Mouse (Mus musculus) liver, postnatal 0 days (tissue): ENCODE data around the gene Hist1h3g. TPM values are rescaled to one million over a fixed set of nuclear protein-coding genes. Genes with fewer than 3 reads are reported as not detected.

ENCODE experiments used
- ATAC-seq: fragments of 200-750 bp; cut with Nextera tagmentation; 2 replicates; pipeline ENCODE4 v1.8.0; 2017; ENCODE audit warnings: mild to moderate bottlenecking, moderate library complexity
- DNase-seq: peaks from one replicate; pipeline ENCODE4 v3.0.0-alpha.2; 2016
- H3K27ac ChIP-seq: fragments of 300-500 bp; sonication (generic); 2 replicates; pipeline ENCODE4 v1.5.1; 2014; ENCODE audit warnings: antibody characterized with exemption, moderate library complexity, mild to moderate bottlenecking, low read depth
- H3K27me3 ChIP-seq: fragments of 300-500 bp; sonication (generic); 2 replicates; pipeline ENCODE4 v1.6.1; 2014; ENCODE audit warnings: low read length, control low read depth, mixed read lengths; ENCODE audit not compliant: insufficient read depth
- H3K36me3 ChIP-seq: fragments of 300-500 bp; sonication (generic); replicated peaks from 2 replicates; pipeline ENCODE4 v1.6.1; 2014; ENCODE audit warnings: mild to moderate bottlenecking, control low read depth, low read length, moderate library complexity, mixed read lengths; ENCODE audit not compliant: insufficient read depth
- H3K4me1 ChIP-seq: fragments of 300-500 bp; sonication (generic); 2 replicates; pipeline ENCODE4 v1.6.1; 2014; ENCODE audit warnings: antibody characterized with exemption, mild to moderate bottlenecking, control low read depth; ENCODE audit not compliant: insufficient read depth
- H3K4me2 ChIP-seq: fragments of 300-500 bp; sonication (generic); 2 replicates; pipeline ENCODE4 v1.6.1; 2014; ENCODE audit warnings: low read depth, mild to moderate bottlenecking, low read length, moderate library complexity, mixed read lengths
- H3K4me3 ChIP-seq: fragments of 300-500 bp; sonication (generic); 2 replicates; pipeline ENCODE4 v1.5.1; 2014; ENCODE audit warnings: low read depth, low read length
- H3K9ac ChIP-seq: fragments of 300-500 bp; sonication (generic); replicated peaks from 2 replicates; pipeline ENCODE4 v1.6.1; 2014; ENCODE audit warnings: mild to moderate bottlenecking, moderate library complexity
- H3K9me3 ChIP-seq: fragments of 300-500 bp; sonication (generic); 2 replicates; pipeline ENCODE4 v1.6.1; 2016; ENCODE audit warnings: mild to moderate bottlenecking, control low read depth, low read length, mixed read lengths
- CTCF ChIP-seq: sonication (generic); IDR thresholded peaks from 2 replicates; pipeline ENCODE4 v1.5.1; 2016; ENCODE audit warnings: antibody characterized with exemption, low read depth
- EP300 ChIP-seq: IDR thresholded peaks from 2 replicates; pipeline ENCODE4 v1.6.1; 2016; ENCODE audit warnings: antibody characterized with exemption, low read depth, mild to moderate bottlenecking
- WGBS: fragments of 180-500 bp; shearing (Covaris S2); extraction: QIAGEN DNeasy Blood & Tissue Kit; methylation state at CpG from one replicate; pipeline ENCODE4 v1.1.7; 2014; ENCODE audit not compliant: insufficient replicate concordance; 5-methylcytosine and 5-hydroxymethylcytosine counted together
- polyA plus RNA-seq: library from polyadenylated mRNA; unstranded; fragments of >200 nt; fragmentation: Nextera tagmentation; extraction: Ambion mirVana; gene quantifications from 2 replicates; pipeline ENCODE4 v1.2.1, GENCODE M21; 2015

Hist1h3g gene
- polyA plus RNA-seq, 1 experiment from 2014 or later: 6.3 TPM

DNA sequence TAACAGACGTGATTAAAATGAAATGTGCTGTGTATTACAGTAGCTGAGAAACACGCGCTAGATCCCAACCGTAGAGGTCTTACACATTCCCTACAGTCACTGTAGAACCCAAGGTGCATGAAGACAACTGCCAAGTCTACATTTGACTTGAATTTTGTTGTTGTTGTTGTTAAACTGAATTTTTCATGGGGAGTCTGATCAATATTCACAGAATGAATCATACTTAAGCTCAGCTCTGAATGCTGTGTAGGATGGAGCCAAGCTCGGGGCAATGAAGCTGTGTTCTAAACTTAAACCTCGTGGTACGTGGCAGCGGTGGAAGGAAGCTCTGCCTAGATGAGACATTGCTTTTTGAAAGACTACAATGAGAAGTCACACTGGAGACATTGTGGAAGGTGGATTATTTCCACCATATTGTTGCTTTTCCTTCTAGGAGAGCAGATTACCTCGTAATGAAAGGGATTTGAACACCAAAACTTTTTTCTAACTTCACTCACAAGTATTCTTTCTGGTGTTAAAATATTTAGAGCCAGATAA is 33.1 kb upstream of the Hist1h3g start:
- TF ChIP-seq CTCF: no peak
- no peak for TF ChIP-seq EP300
- Histone ChIP-seq H3K4me1 (peaks cover 21% of the 10 kb centered on the region), H3K27ac (no peak overlapping the region), H3K9me3 (no peaks in the 10 kb centered on the region), H3K4me2 (peak overlapping the region; percentile 47), H3K36me3 (no peaks in the 10 kb centered on the region), H3K4me3 (no peak overlapping the region), H3K27me3 (no peaks in the 10 kb centered on the region), H3K9ac (no peak overlapping the region)
- WGBS: 35% methylated on average over 9 of the region's 9 CpGs
- ATAC-seq (no peak), DNase-seq (no peak)

DNA sequence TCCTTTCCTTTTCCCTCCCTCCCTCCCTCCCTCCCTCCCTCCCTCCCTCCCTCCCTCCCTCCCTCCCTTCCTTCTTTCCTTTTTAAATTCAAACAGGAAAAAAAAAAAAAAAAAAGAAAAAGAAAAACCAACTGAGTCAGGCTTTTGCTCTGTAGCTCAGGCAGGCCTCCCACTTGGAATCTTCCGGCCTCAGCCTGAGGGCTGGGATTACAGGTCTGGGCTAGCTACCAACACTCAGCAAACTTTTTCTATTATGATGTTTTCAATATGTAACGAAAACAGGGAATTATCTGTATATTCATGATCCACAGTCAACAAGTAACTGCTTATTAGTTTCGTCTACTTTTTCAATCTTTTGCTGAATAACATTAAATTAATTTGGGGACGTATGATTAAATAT is 32.3 kb upstream of the Hist1h3g start:
- no peaks in the 10 kb centered on the region for H3K9me3 ChIP-seq
- no peaks in the 10 kb centered on the region for H3K27me3 ChIP-seq
- H3K27ac ChIP-seq: no peak overlapping the region
- no peak overlapping the region for H3K4me3 ChIP-seq
- no peaks in the 10 kb centered on the region for H3K36me3 ChIP-seq
- TF ChIP-seq CTCF (no peak), EP300 (no peak)
- H3K4me1 ChIP-seq: peaks cover 23% of the 10 kb centered on the region
- ATAC-seq: no peak
- no peak overlapping the region for H3K4me2 ChIP-seq
- 75% methylated on average over 4 of the region's 4 CpGs for WGBS
- DNase-seq: no peak
- H3K9ac ChIP-seq: no peak overlapping the region

DNA sequence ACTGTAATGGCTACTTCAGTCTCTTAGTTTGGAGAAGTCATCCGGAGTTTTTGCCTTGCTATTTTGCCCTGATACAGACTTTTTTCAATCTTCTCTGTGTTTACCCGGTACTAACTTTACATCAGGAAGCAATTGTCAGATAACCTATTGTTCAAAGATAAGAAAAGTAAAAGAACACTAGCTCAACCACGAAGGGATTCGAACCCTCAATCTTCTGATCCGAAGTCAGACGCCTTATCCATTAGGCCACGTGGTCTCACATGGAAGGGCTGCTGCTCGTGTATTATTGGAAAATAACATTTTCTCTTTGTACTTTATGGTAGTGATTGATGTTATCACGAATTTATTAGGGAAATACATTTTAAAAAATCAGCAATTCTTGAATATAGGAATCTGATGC is 31.4 kb upstream of the Hist1h3g start:
- no peak overlapping the region for H3K27ac ChIP-seq
- no peak for TF ChIP-seq CTCF
- TF ChIP-seq EP300: no peak
- WGBS: 2% methylated on average over 9 of the region's 9 CpGs
- H3K36me3 ChIP-seq: no peaks in the 10 kb centered on the region
- DNase-seq: peak; percentile 72
- no peak overlapping the region for H3K9ac ChIP-seq
- H3K4me2 ChIP-seq: no peak overlapping the region
- no peak overlapping the region for H3K4me3 ChIP-seq
- no peaks in the 10 kb centered on the region for H3K27me3 ChIP-seq
- peaks cover 20% of the 10 kb centered on the region for H3K4me1 ChIP-seq
- H3K9me3 ChIP-seq: no peaks in the 10 kb centered on the region
- ATAC-seq: no peak

DNA sequence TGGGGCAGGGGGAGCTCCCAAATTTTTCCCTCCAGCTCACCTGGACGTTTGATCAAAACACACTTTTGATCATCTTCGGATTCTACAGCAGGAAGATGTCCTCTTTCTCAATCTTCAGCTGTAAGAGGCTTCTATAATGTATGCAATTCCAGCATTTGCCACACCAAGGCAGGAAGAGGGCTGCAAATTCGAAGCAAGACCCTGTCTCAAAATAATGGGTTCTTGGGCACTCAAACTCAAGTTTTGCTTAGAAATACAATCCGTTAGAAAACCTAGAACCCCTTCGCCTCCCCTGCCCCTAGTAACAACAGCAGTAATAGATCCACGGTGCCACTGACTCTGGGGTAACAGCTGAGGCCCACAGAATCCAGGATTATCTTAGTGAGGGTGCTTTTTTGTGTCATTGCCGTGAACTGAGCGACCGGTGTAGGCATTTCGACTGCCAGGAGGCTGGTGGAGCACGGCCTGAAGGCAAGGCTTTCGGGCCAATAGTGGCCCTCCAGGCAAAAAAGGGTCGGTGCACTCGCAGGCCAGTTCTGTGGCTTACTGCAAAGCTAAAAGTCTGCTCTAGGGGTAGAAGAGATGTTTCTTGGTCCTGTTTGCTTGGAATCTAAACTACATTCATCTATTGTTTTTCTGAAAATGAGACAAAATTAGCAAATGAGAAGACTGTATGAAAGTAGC is 29.4 kb upstream of the Hist1h3g start:
- peak; percentile 26 for DNase-seq
- no peak for TF ChIP-seq CTCF
- no peak for TF ChIP-seq EP300
- H3K27ac ChIP-seq: peak overlapping the region; percentile 45; the same call in 1 of the 2 replicates

DNA sequence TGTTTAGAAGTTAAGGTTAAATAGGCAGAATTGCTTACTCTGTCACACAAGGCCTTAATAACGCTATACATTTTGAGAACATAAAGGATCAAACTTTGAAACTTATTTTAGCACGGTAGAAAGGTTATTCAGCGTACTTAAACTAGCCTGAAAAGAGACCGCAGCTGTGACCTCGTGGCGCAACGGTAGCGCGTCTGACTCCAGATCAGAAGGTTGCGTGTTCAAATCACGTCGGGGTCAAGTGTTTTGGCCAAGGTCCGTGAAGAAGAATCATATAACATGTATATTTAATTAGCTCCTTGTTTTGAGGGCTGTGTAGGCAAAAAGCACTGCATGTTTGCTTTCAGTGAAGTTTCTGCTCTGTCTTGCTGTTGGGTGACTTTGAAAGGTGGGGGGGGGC is 28.9 kb upstream of the Hist1h3g start:
- peak; percentile 78 for DNase-seq
- Histone ChIP-seq H3K9me3 (no peaks in the 10 kb centered on the region), H3K4me3 (peak overlapping the region; percentile 36; the same call in 1 of the 2 replicates), H3K36me3 (no peaks in the 10 kb centered on the region), H3K9ac (no peak overlapping the region; the same call in 1 of the 2 replicates), H3K27ac (no peak overlapping the region), H3K4me1 (peaks cover 17% of the 10 kb centered on the region), H3K4me2 (peak overlapping the region; percentile 76), H3K27me3 (no peaks in the 10 kb centered on the region)
- peak; percentile 73 for ATAC-seq
- 4% methylated on average over 13 of the region's 13 CpGs for WGBS
- TF ChIP-seq EP300 (no peak), CTCF (no peak)

More for the DNA sequence above, 29.4 kb upstream of the Hist1h3g start:
- H3K4me3 ChIP-seq: peak overlapping the region; percentile 36
- H3K9ac ChIP-seq: peak overlapping the region; percentile 67
- peak; percentile 58 for ATAC-seq
- no peaks in the 10 kb centered on the region for H3K9me3 ChIP-seq
- 8% methylated on average over 14 of the region's 14 CpGs for WGBS
- no peaks in the 10 kb centered on the region for H3K36me3 ChIP-seq
- peaks cover 17% of the 10 kb centered on the region for H3K4me1 ChIP-seq
- no peaks in the 10 kb centered on the region for H3K27me3 ChIP-seq
- H3K4me2 ChIP-seq: peak overlapping the region; percentile 76

DNA sequence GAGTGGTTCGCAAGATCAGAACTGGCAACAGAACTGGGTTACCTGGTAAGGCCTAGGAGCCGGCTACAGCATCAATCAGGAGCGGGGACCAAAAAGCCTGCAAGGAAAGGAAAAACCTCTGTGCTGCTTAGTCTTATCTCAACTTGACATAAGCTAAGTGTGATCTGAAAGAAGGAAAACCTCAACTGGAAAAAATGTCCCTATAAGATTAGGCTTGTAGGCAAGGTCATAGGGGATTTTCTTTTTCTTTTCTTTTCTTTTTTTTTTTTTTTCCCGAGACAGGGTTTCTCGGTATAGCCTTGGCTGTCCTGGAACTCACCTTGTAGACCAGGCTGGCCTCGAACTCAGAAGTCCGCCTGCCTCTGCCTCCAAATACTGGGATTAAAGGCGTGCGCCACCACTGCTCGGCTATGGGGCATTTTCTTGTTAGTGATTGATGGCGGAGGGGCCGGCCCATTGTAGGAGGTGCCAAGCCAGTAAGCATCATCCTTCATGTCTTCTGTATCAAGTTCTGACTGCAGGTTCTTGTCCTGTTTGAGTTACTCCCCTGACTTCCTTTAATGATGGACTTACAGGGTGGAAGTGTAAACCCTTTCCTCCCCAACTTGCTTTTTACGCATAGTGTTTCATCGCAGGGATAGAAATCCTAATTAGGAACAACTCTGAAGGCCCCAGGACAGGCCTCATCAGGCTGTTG is 28.3 kb upstream of the Hist1h3g start:
- H3K4me2 ChIP-seq: peak overlapping the region; percentile 76
- no peaks in the 10 kb centered on the region for H3K27me3 ChIP-seq
- peak; percentile 22; the same call in 1 of the 2 replicates for ATAC-seq
- no peak overlapping the region for H3K27ac ChIP-seq
- H3K9me3 ChIP-seq: no peaks in the 10 kb centered on the region
- peak; percentile 34 for DNase-seq
- no peaks in the 10 kb centered on the region for H3K36me3 ChIP-seq
- no peak for TF ChIP-seq CTCF
- TF ChIP-seq EP300: no peak
- no peak overlapping the region for H3K9ac ChIP-seq
- H3K4me1 ChIP-seq: peaks cover 17% of the 10 kb centered on the region
- 22% methylated on average over 14 of the region's 14 CpGs for WGBS
- no peak overlapping the region for H3K4me3 ChIP-seq
